Mouse (Mus musculus) spleen, postnatal 14 days (tissue): ENCODE results near the gene Esrrg.

Source experiments
- DNase-seq, 2 experiments: peaks; one replicate each; pipeline ENCODE4 v3.0.0; 2021 to 2022; ENCODE audit warnings: low spot score in 2 of 2

The Esrrg gene

DNA sequence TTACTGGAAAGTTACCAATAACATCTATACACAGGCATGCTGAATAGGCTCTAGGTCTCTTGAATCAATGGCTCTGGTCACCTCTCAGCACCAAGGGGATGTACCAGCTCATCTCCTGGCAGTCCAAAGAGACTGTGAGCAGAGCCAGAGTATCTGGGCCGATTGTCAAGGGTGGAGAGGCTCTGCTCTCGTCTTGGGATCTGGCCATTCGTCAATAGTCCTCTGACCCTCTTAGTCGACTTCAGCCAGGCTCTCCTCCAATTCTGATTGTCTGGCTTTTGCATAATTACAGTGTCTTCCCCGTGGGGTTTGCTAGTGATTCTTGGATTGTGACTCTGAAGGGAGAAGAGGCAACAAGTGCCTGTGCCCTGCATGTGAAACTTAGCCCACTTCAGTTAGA lies 41.3 kb downstream of the Esrrg start:
- DNase-seq: no peak

DNA sequence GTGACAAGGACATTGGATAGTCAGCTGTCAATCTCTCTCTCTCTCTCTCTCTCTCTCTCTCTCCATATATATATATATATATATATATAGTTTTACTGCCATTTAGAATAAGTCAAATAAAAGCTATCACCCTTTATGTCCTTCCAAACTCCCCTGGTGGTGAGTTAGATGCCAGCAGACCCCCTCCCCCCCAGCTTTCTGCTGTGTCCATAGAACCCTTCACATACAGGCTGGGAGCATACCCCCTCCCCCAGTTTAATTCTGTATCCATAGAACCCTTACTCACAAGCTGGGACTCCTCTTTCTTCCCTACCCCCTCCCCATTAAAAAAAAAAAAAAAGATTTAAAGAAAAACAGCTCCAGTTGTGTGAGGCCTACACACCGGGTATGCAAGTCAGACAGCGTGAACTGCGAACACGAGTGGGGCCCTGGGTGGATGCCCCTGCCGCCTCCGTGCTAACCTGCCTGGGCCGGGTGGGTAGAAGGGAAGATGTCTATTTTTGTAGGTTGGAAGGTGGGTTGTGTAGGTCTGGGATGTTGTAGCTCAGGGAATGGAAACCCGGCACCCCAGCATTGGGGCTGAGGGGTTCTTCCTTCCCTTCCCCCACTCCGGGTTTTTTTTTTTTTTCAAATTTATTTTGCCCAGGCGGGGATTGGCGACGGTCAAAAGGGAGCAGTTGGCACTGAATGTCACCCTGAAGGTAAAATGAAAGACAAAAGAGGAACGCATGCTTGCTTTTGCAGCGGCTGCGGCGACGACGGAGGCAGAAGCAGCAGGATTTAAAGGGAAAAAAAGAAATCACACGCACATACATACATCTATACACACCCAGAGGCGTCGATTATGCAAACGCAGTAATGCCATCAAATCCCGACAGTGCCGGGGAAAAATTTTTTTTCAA lies 42.4 kb downstream of the Esrrg start:
- no peak for DNase-seq

DNA sequence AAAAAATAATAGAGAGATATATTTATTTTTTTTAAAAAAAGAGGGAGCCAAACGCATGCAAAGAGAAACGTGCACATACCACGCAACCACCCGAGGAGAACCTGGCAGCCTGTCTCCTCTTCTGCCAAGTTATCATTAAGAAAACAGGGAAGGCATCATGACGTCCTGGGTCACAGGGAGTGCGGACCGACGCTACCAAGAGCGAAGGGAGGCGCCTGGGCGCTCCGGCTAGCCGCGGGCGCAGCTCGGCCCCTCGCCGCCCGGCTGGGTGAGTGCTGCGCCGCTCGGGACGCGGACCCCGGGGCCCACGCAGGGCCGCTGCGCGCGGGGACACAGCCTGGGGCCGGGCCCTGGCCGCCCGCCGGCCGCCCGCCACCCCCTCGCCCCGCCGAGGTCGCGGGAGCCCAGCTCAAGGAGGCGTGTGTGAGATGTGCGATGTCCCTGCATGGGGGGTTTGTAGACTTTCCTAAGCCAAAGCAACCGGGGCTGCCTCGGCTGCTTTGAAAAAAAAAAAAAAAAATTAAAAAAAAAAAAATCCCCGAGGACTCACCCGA lies 43.2 kb downstream of the Esrrg start:
- no peak for DNase-seq

DNA sequence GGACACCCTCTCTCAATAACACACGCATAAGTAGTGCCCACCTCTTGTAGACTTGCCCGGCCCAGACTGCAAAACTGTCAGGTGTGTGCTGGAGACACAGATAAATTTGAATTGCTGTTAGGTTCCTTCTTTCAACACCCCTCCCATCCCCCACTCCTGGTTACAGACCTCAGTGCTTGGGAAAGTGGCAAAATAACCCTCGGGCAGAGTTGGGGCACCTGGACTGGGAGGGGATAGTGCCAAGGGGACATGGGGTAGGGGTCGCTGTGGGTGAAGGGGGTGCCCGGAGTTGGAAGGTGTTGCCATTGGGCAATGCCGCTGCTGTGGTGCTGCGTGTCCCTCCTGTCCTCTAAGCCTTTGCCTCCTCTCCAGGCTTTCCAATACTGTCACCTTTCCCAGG lies 43.9 kb downstream of the Esrrg start:
- DNase-seq: no peak

DNA sequence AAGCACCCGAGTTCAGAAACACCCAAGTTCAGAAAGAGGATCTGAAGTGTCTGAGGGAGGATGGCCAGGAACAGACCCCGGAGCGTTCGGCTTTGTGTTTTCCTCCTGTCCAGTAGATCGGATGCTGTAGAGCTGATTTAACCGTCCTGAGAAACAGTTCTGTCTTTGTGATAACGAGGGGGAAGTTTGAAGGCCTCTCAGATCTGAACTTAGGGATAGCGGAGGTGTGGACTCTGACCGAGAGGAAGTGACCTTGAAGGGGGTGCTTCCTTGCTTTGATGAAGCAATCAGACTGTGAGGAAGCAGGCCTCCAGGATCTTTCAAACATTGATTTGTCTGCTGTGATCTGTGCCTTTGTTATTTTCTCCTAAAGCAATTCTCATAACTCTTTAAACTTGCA lies 44.8 kb downstream of the Esrrg start:
- DNase-seq: no peak

DNA sequence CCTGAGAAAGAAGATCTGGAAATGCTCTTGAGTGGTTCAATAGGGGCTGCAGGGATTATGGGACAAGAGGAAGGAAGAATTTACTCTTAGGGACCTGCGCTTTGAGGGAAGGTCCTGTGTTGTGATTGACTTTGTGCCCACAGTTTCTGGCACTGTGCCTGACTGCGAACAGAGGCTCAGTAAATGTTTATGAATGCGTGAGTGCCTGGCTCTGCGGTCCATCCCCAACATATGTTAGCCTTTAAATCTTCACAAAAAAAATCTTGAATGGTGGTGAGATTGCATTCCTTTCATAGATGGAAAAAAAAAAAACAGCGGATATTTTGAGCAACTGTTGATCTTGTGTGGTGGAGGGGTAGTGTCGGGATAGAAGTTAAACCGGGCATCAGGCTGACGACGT lies 52.4 kb downstream of the Esrrg start:
- DNase-seq: no peak

DNA sequence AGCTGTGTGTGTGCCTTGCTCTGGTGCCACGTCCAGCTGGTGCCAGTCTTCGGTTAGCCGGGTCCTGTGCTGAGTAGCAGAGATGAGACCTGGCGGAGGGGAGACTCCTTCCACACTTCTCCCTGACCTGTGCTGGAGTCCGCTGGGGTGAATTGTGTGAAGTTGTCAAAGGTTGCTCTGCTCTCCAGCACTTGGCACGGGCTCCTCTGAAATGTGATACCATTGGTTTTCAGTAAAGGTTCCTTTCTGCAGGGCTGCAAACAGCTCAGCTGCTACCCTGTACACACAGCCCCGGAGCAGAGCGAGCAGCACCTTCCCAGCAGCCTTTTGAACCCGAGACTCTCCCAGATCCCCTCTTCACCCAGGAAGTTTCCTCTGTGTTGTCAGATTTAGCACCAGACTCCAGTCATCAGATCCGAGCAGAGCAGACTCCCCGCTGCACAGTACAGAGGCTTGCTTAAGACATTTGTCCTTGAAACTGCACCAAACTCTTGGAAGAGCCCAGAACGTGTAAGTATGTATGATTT lies 53.6 kb downstream of the Esrrg start:
- no peak for DNase-seq

DNA sequence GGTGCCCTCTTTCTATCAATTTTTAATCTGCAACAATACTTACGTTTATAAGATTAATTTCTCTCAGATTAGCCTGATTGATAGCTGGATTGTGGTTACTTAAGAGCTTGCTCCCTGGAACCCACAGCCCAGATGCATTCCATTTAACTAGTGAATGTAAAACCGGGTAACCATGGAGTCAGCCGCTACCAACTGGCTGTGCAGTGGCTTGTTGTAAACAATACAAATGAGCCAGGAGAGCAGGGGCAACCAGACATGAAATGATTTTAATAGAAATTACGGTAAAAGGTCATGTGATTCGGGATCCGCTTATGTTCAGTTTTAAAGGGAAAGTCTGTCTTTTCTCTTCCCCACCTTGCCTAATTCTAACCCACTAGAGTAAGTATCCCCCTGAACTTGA lies 54.8 kb downstream of the Esrrg start:
- DNase-seq: no peak

DNA sequence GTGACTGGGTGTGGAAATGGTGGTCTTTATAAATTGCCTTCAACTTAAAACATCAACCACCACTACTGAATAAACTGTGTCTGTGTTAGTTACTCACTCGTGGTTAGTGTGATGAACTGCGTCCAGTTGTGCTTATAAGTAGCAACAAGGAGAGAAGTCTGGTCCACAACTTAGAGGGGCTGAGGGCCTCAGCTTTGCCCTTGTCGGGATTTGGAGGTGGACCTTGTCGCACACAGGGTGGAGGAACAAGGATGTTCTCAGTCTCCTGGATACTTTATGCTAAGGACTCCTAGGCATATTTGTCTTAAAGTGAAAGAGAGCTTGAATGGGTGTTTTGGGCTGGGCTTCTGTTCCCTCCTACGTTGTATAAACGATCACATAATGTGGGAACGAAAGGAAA lies 55.7 kb downstream of the Esrrg start:
- DNase-seq: no peak

DNA sequence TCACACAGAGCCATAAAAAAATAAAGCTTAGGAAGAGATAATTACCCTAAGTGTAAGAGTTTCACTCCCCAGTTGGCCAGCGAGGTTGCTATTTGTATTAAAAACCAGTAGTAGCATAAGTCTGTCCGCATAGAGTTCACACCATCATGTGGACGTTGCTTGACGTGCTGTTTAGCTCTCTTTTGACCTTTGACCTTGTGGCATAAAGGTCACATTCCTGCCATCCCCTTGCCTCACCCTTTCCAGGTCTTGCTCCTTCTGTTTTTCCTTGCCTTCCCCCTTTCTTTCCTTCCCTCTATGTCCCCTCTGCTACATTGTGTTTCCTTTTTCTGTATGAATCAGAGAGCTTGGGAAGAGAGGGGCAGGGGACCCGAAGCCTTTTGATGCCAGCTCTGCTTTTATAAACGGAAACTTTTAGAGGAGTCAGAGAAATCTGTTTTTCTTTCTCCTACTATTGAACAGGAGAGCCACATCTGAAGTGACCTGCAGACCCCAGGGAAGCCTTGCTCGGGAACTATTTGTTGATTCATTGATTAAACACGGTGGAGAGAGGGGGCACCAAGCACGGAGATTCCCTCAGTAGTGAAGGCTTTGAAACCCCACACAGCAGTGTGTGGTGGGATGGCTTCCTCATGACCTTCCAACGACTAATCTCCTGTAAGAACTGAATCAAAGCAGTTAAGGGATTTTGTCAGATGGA lies 57.5 kb downstream of the Esrrg start:
- no peak for DNase-seq

DNA sequence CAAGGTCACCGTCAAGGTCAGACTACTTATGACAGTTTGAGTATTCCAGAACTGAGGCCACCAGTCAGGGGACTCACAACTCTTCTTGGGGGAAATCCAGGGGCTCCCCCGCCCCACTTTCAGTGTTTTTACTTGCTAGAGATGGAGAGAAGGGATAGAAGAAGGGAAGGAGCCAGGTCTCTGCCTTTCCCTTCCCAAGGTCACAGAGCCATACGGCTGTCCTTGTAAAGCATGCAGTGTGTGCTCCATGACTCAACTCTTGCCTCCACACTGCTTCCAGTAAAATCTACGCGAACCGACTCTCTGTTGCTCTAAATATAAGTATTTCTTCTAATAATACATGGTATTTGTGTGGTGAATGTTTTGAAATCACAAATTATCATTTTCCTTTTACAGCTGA lies 61.2 kb downstream of the Esrrg start:
- DNase-seq: no peak

DNA sequence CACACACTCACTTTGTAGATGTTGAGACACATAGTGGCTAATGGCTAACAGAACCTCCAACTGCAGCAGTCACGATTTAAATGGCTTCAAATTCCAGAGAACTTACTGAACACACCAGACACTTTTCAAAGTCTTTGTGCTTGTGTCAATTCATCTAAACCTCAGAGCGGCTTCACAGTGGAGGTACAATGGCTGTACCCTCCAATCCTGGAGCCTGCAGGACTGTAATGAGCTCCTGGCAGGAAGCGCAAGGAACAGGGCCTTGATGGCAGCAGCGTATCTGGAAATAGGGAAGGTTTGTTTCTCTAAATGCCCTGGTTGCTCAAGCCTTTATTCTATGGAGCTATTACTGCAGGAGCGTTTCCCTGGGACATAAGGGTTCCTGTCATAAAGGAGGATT lies 63.9 kb downstream of the Esrrg start:
- no peak for DNase-seq

DNA sequence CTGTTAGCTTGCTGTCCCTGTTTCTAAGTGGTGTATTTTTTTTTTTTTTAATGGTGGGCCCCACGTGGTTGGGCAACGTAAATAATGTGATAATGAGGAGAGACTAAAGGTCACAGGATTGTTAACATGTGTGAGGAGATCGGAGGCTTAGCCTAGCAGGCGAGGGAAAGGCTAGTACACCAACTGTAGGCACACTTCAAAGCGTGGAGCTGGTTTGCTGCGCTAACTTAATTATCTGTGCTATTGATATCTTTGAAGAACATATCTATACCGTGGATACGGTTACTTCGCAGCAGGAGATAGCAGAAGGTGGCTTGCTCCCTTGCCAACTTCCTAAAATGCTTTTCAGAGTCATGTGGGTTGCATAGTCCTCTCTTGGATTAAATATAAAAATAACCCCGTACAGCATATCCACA lies 66.2 kb downstream of the Esrrg start:
- no peak for DNase-seq

DNA sequence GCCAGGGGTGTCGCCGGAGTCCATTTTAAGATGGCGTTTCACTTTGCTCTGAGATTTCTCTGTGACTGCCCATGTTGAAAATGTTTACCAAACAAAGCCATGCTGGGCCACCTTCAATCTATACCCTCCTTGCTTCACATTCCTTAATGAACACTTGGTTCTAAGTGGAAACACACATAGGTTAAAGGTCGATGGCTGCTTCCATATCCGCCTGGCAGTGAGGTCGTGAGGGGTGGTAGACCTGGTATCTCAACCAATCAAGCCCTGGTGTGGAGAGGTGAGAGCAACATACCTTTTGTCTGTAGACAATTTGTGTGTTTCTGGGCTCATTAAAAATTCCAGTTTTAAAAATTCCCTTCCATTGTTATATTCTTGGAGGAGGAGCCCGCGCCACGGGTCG lies 68.0 kb downstream of the Esrrg start:
- no peak for DNase-seq

DNA sequence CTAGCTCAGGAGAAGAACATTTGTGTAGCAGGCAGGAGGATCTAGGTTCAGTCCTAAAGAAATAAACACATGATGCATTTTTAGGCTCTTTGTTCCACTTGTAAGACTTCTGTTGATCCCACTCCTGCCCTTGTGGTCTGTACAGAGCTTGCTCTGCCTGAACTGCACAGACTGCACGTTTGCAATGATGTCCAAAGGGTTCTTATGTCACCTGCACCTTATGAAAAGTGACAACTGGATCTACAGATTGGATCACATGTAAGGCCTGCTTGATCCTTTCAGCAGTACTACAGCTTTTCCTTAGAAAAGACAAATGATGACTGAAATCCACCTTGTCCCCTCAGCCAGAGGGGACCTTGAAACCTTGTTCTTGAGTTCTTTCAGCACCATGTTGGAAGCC lies 70.7 kb downstream of the Esrrg start:
- no peak for DNase-seq

DNA sequence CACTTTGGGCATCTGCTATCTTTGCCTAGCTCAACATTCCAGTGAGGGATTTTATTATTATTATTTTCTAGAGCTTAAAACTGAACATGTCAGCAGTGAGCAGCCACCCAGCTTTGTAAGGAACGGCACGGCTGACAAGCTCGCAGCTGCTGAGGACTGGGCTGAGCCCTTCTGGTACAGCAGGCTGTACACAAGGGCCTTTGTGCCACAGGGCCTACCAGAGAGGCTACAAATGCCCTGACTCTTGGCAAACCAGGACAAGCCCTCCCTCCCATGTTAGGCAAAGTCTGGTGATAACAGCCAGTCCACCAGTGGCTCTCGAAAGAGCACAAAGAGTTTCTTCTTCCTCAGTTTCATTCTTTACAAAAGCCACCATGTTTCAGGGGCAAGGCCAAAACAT lies 75.9 kb downstream of the Esrrg start:
- no peak for DNase-seq

DNA sequence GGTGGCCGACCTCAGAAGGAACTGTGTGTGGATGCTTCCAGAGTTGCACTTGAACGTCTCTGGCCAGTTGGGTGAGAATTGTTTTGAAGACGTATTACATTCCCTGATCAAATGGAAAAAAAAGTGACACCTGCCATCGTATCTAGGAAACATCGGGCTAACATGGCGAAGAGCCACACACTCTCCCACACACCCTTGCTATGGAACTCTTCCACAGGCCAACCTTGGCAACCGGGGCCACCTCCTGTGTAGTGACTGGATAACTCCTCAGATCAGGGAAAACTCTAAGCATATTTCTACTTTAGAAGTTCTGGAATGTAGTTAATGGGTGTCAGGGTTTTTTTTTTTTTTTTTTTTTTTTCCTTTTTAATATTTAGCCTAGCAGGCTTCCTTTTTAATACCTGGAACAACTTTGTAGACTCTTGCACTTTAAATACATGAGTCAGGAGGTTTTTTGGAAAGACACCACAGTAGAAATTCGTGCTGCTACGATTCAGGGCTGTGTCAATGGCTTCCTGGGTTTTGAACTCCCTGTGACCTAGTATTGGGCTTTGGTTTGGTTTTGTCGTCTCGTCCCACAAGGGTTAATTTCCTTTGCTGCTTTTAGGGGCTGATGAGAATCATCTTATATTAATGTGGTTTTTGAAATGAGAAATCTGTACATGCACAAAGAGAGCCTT lies 83.4 kb downstream of the Esrrg start:
- no peak for DNase-seq

DNA sequence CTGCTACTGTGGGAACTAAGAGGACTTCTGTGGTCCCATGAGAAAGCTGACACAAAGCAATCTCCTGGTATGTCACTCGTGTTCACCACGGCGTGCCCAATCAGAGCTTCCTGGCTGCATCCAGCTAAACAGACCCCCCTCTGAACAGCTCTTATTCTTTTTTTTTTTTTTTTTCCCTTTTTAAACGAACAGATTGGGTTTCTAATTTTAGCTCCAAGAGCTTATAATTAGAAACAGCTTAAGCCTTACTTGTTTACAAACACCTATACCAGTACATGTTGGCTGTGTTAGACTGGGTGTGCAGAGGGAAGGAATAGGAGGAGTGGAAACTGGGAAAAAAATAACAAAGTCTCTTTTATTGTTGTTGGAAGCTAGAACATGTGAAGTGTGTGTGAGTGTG lies 86.3 kb downstream of the Esrrg start:
- DNase-seq: no peak

DNA sequence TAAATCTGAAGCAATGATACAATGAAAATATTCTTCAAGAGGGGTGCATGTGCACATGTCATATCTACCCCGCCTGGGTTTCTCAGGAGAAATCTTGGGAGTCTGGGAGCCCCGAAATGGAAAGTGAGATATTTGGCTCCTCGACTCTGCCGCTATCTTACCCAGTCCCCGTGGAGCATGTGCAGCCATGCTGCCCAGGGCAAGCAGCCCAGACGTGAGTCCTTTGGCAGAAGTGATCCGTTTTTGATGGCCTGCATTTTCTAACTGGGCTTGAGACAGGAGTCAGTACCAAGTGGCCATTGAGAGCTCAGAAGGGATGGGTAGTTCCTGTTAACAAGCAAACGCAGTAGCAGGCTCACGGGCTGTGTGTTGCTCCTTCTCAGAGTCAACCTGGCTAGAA lies 89.6 kb downstream of the Esrrg start:
- no peak for DNase-seq

DNA sequence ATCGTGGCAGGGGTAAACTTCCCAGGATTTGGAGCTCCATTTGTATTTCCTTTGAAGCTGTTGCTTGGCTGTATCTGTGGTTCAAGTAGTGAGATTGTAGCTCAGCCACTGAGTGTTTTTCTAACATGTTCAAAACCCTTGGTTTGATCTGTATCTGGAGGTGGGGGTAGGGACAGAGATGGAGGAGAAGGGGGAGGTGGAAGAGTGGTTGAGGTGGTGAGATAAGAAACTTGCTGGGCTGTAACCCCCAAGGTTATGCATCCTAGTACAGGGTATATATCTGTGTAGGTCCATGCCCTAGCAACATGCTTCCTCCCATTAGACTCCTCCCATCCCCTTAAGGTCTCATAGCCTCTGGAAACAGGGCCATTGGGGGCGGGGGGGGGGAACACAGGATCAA lies 92.4 kb downstream of the Esrrg start:
- no peak for DNase-seq

DNA sequence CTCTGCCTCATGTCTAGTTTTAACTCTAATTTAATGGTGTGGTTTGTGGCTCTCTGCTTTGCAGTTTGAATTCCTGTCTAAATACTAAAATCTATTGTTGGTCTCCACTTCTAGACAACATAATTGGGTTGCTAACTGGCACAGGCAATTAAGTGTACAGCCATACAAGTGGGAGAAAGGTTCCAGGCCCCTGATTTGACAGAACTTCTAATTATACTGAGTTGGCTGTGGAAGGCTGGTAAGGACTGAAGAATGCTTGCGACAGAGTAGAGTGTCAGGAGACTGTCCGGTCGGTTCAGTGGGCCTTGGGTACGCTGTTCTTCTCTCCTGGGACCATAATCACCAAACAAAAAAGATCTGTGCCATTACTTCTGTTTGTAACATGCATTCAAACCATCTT lies 96.3 kb downstream of the Esrrg start:
- no peak for DNase-seq

DNA sequence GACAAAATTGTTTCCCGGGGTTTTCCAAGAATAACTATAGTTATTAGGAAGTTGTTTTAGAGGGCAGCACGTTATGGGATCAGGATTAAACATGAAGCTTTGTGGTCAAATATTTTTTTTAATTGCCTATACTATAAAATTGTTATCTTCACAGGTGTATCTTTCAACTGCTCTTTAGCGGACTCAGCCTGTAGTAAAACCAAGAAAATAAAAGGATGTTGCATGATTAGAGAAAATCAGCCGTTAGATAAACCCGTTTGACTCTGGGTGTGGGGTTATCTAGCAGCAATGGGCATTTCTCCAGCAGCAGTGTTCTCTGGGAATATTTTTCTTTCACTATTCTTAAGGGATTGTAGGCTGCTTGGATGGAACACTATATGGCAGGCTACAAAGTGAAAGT lies 96.8 kb downstream of the Esrrg start:
- DNase-seq: no peak
